Comparison of ENCODE assay signal across 8 mouse cellular contexts in the genomic region with DNA sequence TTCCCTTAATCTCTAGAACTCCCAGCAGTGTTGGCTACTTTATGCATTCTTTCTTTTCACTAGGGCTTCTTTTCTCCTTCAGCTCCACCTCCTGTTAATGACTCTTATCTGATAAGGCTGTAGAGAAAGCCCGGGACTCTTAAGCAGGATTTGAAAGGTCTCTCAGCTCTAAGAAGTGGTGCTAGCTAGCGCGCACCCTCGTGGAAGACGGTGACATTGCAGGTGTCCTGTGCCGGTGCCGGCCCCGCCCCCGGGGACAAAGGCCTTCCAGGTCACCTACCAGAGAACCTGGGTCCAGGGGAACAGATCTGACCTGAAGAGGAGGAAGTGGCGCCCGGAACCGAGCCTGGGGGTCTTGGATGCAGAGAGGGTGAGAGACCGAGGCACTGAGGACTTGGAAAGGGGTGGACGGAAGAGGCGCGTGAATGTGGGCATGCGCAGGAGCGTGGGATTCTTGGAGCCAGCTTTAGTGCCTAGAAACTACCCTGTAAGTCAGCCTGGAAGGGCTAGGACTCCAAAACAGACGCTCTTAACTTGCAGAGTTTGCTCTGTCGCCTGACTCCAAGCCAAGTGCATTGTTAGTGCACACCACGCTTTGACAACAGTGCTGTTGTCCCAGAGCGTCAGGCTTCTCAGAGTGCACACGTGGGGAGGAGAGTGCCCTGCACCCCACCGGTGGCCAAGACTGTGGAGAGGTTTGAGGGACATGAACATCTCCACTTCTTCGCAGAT. TPM values are rescaled to one million over a fixed set of nuclear protein-coding genes. Genes with fewer than 3 reads are reported as not detected.
A peak's percentile ranks its signal among the peaks of the same experiment; 100 is the strongest.
DNase-seq lines count a peak whose midpoint lies in the region; ATAC-seq and TF ChIP-seq lines count a peak whose summit lies in the region.

A gene (plus strand): TSS at position 253 of the 732 bp plus-strand sequence.

- no peaks in the 10 kb centered on the region for H3K36me3 ChIP-seq in forebrain, embryonic 14.5 days (ENCODE audit: control insufficient read depth, insufficient read depth, low read length)
- H3K36me3 ChIP-seq in lung, embryonic 14.5 days (ENCODE audit: insufficient read depth), result peaks cover 18% of the 10 kb centered on the region; the same call in 1 of the 2 replicates

- peaks cover 7% of the 10 kb centered on the region for H3K4me1 ChIP-seq in forebrain, embryonic 14.5 days (ENCODE audit: control insufficient read depth, insufficient read depth, low read length)
- H3K4me1 ChIP-seq in lung, embryonic 14.5 days (ENCODE audit: insufficient read depth), result peaks cover 10% of the 10 kb centered on the region

- under 1% methylated on average over 25 of the region's 25 CpGs for WGBS in forebrain, embryonic 14.5 days
- under 1% methylated on average over 25 of the region's 25 CpGs for WGBS in lung, embryonic 14.5 days

- H3K9ac ChIP-seq in forebrain, embryonic 14.5 days (ENCODE audit: low read length), result peak within 1 kb of the TSS; percentile 74
- H3K9ac ChIP-seq in lung, embryonic 14.5 days, result peak within 1 kb of the TSS; percentile 65

- H3K27me3 ChIP-seq in forebrain, embryonic 14.5 days (replicated peaks; ENCODE audit: control insufficient read depth, insufficient read depth, low read length), result 0 out of 2 replicates have a peak, but pooled peaks cover under 1% of the 10 kb centered on the region
- H3K27me3 ChIP-seq in lung, embryonic 14.5 days (ENCODE audit: insufficient read depth, low read length), result no peaks in the 10 kb centered on the region

- H3K9me3 ChIP-seq in forebrain, embryonic 14.5 days (replicated peaks; ENCODE audit: control insufficient read depth, low read length), result no peaks in the 10 kb centered on the region
- no peaks in the 10 kb centered on the region for H3K9me3 ChIP-seq in lung, embryonic 14.5 days (ENCODE audit: low read depth, low read length)

- peak within 1 kb of the TSS; percentile 58; the same call in 1 of the 2 replicates for H3K27ac ChIP-seq in forebrain, embryonic 14.5 days (ENCODE audit: low read depth, low read length)
- peak within 1 kb of the TSS; percentile 78 for H3K27ac ChIP-seq in lung, embryonic 14.5 days (ENCODE audit: low read depth)

- peak; percentile 92 for TF ChIP-seq CTCF in lung, embryonic 14.5 days (IDR thresholded peaks at IDR 0.05; ENCODE audit: low read depth)

- intact Hi-C loops in heart, postnatal 36 days (cut with DNase I), result no loop called here

- peak; percentile 92 for DNase-seq in ES-CJ7 (ENCODE audit: low read depth, low spot score)
- peak; percentile 78 for DNase-seq in cerebellum, adult 11 months
- DNase-seq in forebrain, embryonic 14.5 days (ENCODE audit: low spot score), result peak; percentile 92
- DNase-seq in heart, postnatal 36 days, result peak; percentile 89
- peak; percentile 66 to 84 for DNase-seq in layer of hippocampus, adult 18-20 months (ENCODE audit: low spot score in 2 of 2)
- peak; percentile 95 for DNase-seq in lung, embryonic 14.5 days
- DNase-seq in thymus, adult 18-20 months, result peak; percentile 46 to 63

- ATAC-seq in forebrain, embryonic 14.5 days, result peak; percentile 86
- ATAC-seq in lung, embryonic 14.5 days (ENCODE audit: insufficient read depth), result peak; percentile 77
- ATAC-seq in neutrophil, adult 5-6 weeks (ENCODE audit: extremely low read depth, insufficient number of reproducible peaks, low FRiP score, poor library complexity, severe bottlenecking), result peak; percentile 81

- peak within 1 kb of the TSS; percentile 66 for H3K4me2 ChIP-seq in forebrain, embryonic 14.5 days (ENCODE audit: low read length)
- H3K4me2 ChIP-seq in lung, embryonic 14.5 days, result peak within 1 kb of the TSS; percentile 82

- H3K4me3 ChIP-seq in forebrain, embryonic 14.5 days (ENCODE audit: low read depth, low read length), result peak within 1 kb of the TSS; percentile 52
- peak within 1 kb of the TSS; percentile 57 for H3K4me3 ChIP-seq in lung, embryonic 14.5 days (ENCODE audit: low read depth, low read length)

RNA-seq across cellular contexts. Expression of the gene that starts here (rescaled TPM):
- polyA plus RNA-seq in forebrain, embryonic 14.5 days (2014; fragmentation: Nextera tagmentation; extraction: Ambion mirVana), result 15.0 and 15.4 TPM in 2 replicates
- 10 to 100 TPM; 13.7 to 14.1 TPM for total RNA-seq in heart, postnatal 36 days (2021)
- 1 to 10 TPM; 4.0 to 4.9 TPM for total RNA-seq in layer of hippocampus, adult 18-20 months (2021)
- polyA plus RNA-seq in lung, embryonic 14.5 days (2014; fragmentation: Nextera tagmentation; extraction: Ambion mirVana), result 24.5 and 30.2 TPM in 2 replicates
- total RNA-seq in neutrophil, adult 5-6 weeks (2017), result 3.6 and 10.8 TPM in 2 replicates

Comparison
In these comparisons a context has a peak if more than half of its experiments do, and no peak if none do; other contexts are left out.
1. Peak in every context shown above with its lines: DNase-seq, ATAC-seq, H3K4me3 ChIP-seq and H3K27ac ChIP-seq.